Mouse (Mus musculus): ENCODE results near the gene Shroom3.

The Shroom3 gene

GRCm38 (mm10) chr5:92986651-92987610 is 303.7 kb downstream of the Shroom3 start:
- DNase-seq = no peak

GRCm38 (mm10) chr5:92987891-92988768 is 304.9 kb downstream of the Shroom3 start:
- DNase-seq = no peak

- DNase-seq = no peak
Observed at GRCm38 (mm10) chr5:92988769-92989356, 305.6 kb downstream of the Shroom3 start.

- no peak for DNase-seq
Observed at GRCm38 (mm10) chr5:92992106-92992505, 308.9 kb downstream of the Shroom3 start.

- no peak for DNase-seq
Observed at GRCm38 (mm10) chr5:92994309-92994708, 311.1 kb downstream of the Shroom3 start.

- no peak for DNase-seq
Observed at GRCm38 (mm10) chr5:92994861-92995260, 311.6 kb downstream of the Shroom3 start.

GRCm38 (mm10) chr5:92997428-92998120 is 314.3 kb downstream of the Shroom3 start:
- no peak for DNase-seq

GRCm38 (mm10) chr5:92998494-92999016 is 315.3 kb downstream of the Shroom3 start:
- DNase-seq = no peak

- no peak for DNase-seq
Observed at GRCm38 (mm10) chr5:93000060-93000459, 316.8 kb downstream of the Shroom3 start.

- no peak for DNase-seq
Observed at GRCm38 (mm10) chr5:93000774-93001757, 317.8 kb downstream of the Shroom3 start.

- no peak for DNase-seq
Observed at GRCm38 (mm10) chr5:93002615-93003014, 319.4 kb downstream of the Shroom3 start.

GRCm38 (mm10) chr5:93005229-93005814 is 322.1 kb downstream of the Shroom3 start:
- DNase-seq = no peak

GRCm38 (mm10) chr5:93005815-93006341 is 322.6 kb downstream of the Shroom3 start:
- DNase-seq = no peak

- DNase-seq = no peak
Observed at GRCm38 (mm10) chr5:93008256-93008655, 325.0 kb downstream of the Shroom3 start.

Measured in cerebellum, adult 11 months (tissue).